Mouse (Mus musculus): Measurements from ENCODE around the gene Abtb1. TPM values are rescaled to one million over a fixed set of nuclear protein-coding genes. Genes with fewer than 3 reads are reported as not detected.
A peak's percentile ranks its signal among the peaks of the same experiment; 100 is the strongest.

Abtb1 gene
- total RNA-seq (2021) = 10 to 100 TPM; 29.7 to 30.6 TPM

- peak; percentile 99 for DNase-seq
Measured at GRCm38 (mm10) chr6:88841781-88842689, at the start of gene Abtb1. TSS of gene Abtb1 (minus strand) at chr6:88841984.

- no peak for DNase-seq
Measured at GRCm38 (mm10) chr6:88890832-88891231, 49.0 kb upstream of the Abtb1 start.

GRCm38 (mm10) chr6:88889410-88890042 lies 47.7 kb upstream of the Abtb1 start:
- DNase-seq = no peak

GRCm38 (mm10) chr6:88886417-88886967 lies 44.7 kb upstream of the Abtb1 start:
- no peak for DNase-seq

GRCm38 (mm10) chr6:88885644-88886416 lies 44.0 kb upstream of the Abtb1 start:
- DNase-seq = no peak

GRCm38 (mm10) chr6:88884690-88885089 lies 42.9 kb upstream of the Abtb1 start:
- DNase-seq = no peak

GRCm38 (mm10) chr6:88884195-88884594 lies 42.4 kb upstream of the Abtb1 start:
- no peak for DNase-seq

GRCm38 (mm10) chr6:88881334-88881733 lies 39.5 kb upstream of the Abtb1 start:
- no peak for DNase-seq

GRCm38 (mm10) chr6:88879471-88879870 lies 37.7 kb upstream of the Abtb1 start:
- no peak for DNase-seq

- peak; percentile 72 to 80 for DNase-seq
Measured at GRCm38 (mm10) chr6:88874868-88875508, 33.2 kb upstream of the Abtb1 start, which contains the start of gene Podxl2. TSS of gene Podxl2 (minus strand) at chr6:88875044.

GRCm38 (mm10) chr6:88873965-88874867 lies 32.4 kb upstream of the Abtb1 start:
- DNase-seq = peak; percentile 45 to 49

GRCm38 (mm10) chr6:88872811-88873210 lies 31.0 kb upstream of the Abtb1 start:
- no peak for DNase-seq

GRCm38 (mm10) chr6:88871546-88871945 lies 29.8 kb upstream of the Abtb1 start:
- peak; percentile 50 to 57 for DNase-seq

GRCm38 (mm10) chr6:88870594-88870993 lies 28.8 kb upstream of the Abtb1 start:
- no peak for DNase-seq

- peak in 1 of 2 experiments; percentile 37 for DNase-seq
Measured at GRCm38 (mm10) chr6:88869459-88869858, 27.7 kb upstream of the Abtb1 start.

- DNase-seq = no peak
Measured at GRCm38 (mm10) chr6:88865704-88866103, 23.9 kb upstream of the Abtb1 start.

GRCm38 (mm10) chr6:88860914-88861313 lies 19.1 kb upstream of the Abtb1 start:
- no peak for DNase-seq

GRCm38 (mm10) chr6:88858341-88858740 lies 16.6 kb upstream of the Abtb1 start:
- DNase-seq = no peak

- DNase-seq = no peak
Measured at GRCm38 (mm10) chr6:88857830-88858229, 16.0 kb upstream of the Abtb1 start.

- no peak for DNase-seq
Measured at GRCm38 (mm10) chr6:88857249-88857648, 15.5 kb upstream of the Abtb1 start.

- no peak for DNase-seq
Measured at GRCm38 (mm10) chr6:88855636-88856035, 13.9 kb upstream of the Abtb1 start.

All from layer of hippocampus, postnatal 36 days (tissue).